Mouse (Mus musculus) frontal cortex, adult 2 months (tissue): ENCODE data around the gene Cldn12. TPM values are rescaled to one million over a fixed set of nuclear protein-coding genes. Genes with fewer than 3 reads are reported as not detected.

Source experiments
- DNase-seq, 2 experiments: peaks; one replicate each; pipeline ENCODE4 v3.0.0; 2022; ENCODE audit warnings: low spot score in 1 of 2; ENCODE audit errors: extremely low spot score in 1 of 2
- polyA plus RNA-seq: library from polyadenylated mRNA; depleted of rRNA; stranded (reverse); fragments of >200 nt; gene quantifications from 2 replicates; pipeline ENCODE4 v1.2.3, GENCODE M21; 2012; rRNA removed

Cldn12 gene
- polyA plus RNA-seq, 1 experiment, result 47.0 TPM

GRCm38 (mm10) chr5:5495042-5495441 lies 19.7 kb downstream of the Cldn12 start:
- DNase-seq, result no peak

GRCm38 (mm10) chr5:5494269-5495005 lies 20.3 kb downstream of the Cldn12 start:
- peak in 1 of 2 experiments; percentile 69 for DNase-seq

GRCm38 (mm10) chr5:5492163-5492562 lies 22.6 kb downstream of the Cldn12 start:
- DNase-seq, result no peak

- no peak for DNase-seq
Observed at GRCm38 (mm10) chr5:5486071-5486470, 28.7 kb downstream of the Cldn12 start.

GRCm38 (mm10) chr5:5483254-5483858 lies 31.4 kb downstream of the Cldn12 start:
- no peak for DNase-seq

GRCm38 (mm10) chr5:5481662-5482061 lies 33.1 kb downstream of the Cldn12 start:
- peak in 1 of 2 experiments; percentile 67 for DNase-seq

- no peak for DNase-seq
Observed at GRCm38 (mm10) chr5:5479043-5479442, 35.7 kb downstream of the Cldn12 start, which contains the start of gene 1700015F17Rik. Gene 1700015F17Rik (minus strand): TSS chr5:5479143.

- DNase-seq, result no peak
Observed at GRCm38 (mm10) chr5:5476133-5476532, 38.6 kb downstream of the Cldn12 start.

GRCm38 (mm10) chr5:5465256-5465655 lies 49.5 kb downstream of the Cldn12 start:
- no peak for DNase-seq

Other genes with a start within 250 kb of the Cldn12 start
- gene Cdk14, start 94.6 kb downstream of the Cldn12 start, polyA plus RNA-seq, result 112 and 113 TPM in 2 replicates
- gene 1700015F17Rik, start 35.8 kb downstream of the Cldn12 start, polyA plus RNA-seq, result 0.32 TPM in 1 of 2 replicates, not detected in the other
- 9.5 and 11.2 TPM in 2 replicates for gene Gtpbp10, start 44.6 kb upstream of the Cldn12 start, polyA plus RNA-seq
- gene Gm8773, start 58.8 kb upstream of the Cldn12 start, polyA plus RNA-seq, result 0.06 and 0.11 TPM in 2 replicates
- gene Cfap69, start 149.3 kb upstream of the Cldn12 start, polyA plus RNA-seq, result 20.4 and 27.5 TPM in 2 replicates
- 9.1 and 10.0 TPM in 2 replicates for gene Steap2, start 179.6 kb upstream of the Cldn12 start, polyA plus RNA-seq
- gene Steap1, start 234.4 kb upstream of the Cldn12 start, polyA plus RNA-seq, result 0.40 and 0.76 TPM in 2 replicates